Mouse (Mus musculus) embryonic fibroblast, embryonic 13.5 days (primary cell): ENCODE results near the gene Mcm5. TPM values are rescaled to one million over a fixed set of nuclear protein-coding genes. Genes with fewer than 3 reads are reported as not detected.

Source experiments
- H3K27ac ChIP-seq: 2 replicates; pipeline ENCODE4 v1.5.1; 2012; ENCODE audit warnings: low read length, control low read depth, inconsistent platforms; ENCODE audit not compliant: insufficient read depth
- H3K4me1 ChIP-seq: 2 replicates; pipeline ENCODE4 v1.6.1; 2011; ENCODE audit warnings: low read length; ENCODE audit not compliant: control insufficient read depth, insufficient read depth
- H3K4me3 ChIP-seq: 2 replicates; pipeline ENCODE4 v1.5.1; 2011; ENCODE audit warnings: mild to moderate bottlenecking, control low read depth, low read length; ENCODE audit not compliant: insufficient read depth
- CTCF ChIP-seq: IDR thresholded peaks from 2 replicates; pipeline ENCODE4 v1.5.1; 2011; ENCODE audit warnings: mild to moderate bottlenecking, control low read depth, low read length, moderate library complexity, borderline replicate concordance; ENCODE audit not compliant: insufficient read depth
- POLR2A ChIP-seq: IDR thresholded peaks from 2 replicates; pipeline ENCODE4 v1.6.1; 2011; ENCODE audit warnings: low read depth, mild to moderate bottlenecking, control low read depth, low read length, moderate library complexity
- polyA plus RNA-seq: library from polyadenylated mRNA; stranded (reverse); fragments of >200 nt; gene quantifications from 2 replicates; pipeline ENCODE4 v1.2.4, GENCODE M21; 2011; ENCODE audit warnings: low read depth; ENCODE audit not compliant: missing spikeins, insufficient read length

The Mcm5 gene
- polyA plus RNA-seq, 1 experiment = 45.6 TPM

DNA sequence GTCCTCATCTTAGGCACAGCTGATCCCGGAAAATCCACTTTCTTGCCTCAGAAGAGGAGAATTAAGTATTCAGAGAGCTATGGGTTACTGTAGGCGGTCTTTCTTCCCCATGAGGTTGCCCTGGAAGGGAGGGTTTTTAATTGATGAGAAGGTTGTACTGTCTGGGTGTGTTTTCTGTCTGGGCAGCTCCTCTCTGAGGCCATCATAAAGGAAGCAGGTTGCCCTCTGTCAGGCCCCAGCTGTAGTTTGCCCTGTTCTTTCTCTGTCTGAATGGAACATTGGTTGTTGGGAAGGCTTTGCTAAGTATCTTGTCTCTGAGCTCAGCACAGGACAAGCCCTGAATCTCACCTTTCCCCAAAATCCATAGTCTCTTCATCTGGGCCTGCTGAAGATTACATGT lies 24.0 kb downstream of the Mcm5 start:
- Histone ChIP-seq H3K27ac (no peak overlapping the region), H3K4me3 (no peak overlapping the region), H3K4me1 (no peaks in the 10 kb centered on the region)
- no peak for TF ChIP-seq CTCF
- TF ChIP-seq POLR2A = no peak

DNA sequence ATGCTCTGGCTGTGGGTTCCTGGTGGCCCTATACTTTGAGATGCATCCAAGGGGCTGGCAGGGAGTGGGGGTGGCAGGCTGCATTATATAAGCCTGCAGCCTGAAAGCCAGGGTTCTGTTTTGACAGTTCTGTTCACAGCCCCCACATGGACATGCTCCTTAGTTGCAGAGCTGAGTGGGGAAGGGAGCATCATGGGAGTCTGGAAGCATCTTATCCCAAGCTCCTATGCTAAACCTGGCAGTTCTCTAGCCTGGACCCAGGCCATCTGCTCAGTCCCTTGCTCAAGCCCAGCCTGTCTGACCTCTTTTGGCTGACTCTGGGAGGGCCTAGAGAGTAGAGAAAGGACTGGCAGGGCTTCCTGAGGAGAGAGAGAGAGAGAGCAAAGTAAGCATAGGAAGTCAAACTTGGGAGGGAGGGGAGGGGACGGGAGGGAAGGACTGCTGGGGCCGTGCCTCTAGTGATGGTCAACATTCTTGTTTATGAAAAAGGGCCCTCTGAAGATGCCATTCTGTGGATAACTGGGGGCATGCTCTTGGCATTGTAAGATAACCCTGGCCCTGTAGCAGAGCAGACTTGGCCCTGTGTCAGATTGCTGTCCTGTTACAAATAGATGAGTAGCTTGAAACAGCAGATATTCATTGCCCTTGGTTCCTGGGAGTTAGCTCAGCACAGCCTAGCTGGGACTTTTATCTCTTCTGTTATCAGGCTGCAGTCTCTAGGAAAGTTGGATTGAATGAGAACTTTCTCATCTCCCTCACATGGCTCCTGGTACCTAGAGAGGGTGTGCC lies 25.4 kb downstream of the Mcm5 start:
- no peak overlapping the region for H3K4me3 ChIP-seq
- H3K27ac ChIP-seq = no peak overlapping the region
- no peak for TF ChIP-seq POLR2A
- no peak for TF ChIP-seq CTCF
- H3K4me1 ChIP-seq = no peaks in the 10 kb centered on the region

DNA sequence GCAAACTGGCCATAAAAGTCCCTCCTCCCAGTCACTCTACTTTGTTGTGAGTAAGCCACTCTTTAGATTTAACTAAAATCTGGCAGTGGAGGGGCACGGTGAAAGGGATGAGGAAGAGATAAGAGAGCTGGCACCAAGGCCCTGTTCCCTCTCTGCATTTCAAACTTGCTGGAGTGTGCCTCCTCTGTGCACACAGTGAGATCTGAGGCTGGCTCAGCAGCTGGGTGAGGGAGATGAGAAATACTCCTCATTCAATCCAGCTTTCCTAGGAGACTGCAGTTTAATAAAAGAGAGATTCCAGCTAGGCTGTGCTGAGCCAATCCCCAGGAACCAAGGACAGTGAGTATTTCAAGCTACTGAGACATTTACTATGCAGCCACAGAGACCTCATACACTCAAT lies 26.4 kb downstream of the Mcm5 start:
- Histone ChIP-seq H3K4me1 (no peaks in the 10 kb centered on the region), H3K4me3 (no peak overlapping the region), H3K27ac (no peak overlapping the region)
- no peak for TF ChIP-seq CTCF
- TF ChIP-seq POLR2A = no peak

DNA sequence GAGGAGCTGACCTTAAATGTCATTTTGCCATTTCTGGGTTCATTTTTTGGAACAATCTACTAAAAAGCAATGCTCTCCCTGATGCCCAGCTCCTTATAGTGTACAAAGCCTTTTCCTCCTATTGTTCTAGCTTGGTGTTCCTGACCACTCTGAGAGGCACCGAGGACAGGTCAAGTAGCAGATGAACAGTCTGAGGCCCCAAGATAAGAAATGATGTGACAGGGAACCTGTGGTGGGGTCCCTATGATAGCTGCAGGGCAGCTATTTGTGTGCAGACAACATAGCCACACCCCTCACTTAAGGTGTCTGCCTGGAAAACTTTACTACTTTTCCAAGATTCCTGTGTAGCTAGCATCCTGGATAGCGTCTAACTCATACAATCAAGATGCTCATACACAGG lies 26.9 kb downstream of the Mcm5 start:
- no peak for TF ChIP-seq POLR2A
- no peak for TF ChIP-seq CTCF
- no peaks in the 10 kb centered on the region for H3K4me1 ChIP-seq
- H3K4me3 ChIP-seq = no peak overlapping the region
- H3K27ac ChIP-seq = no peak overlapping the region

DNA sequence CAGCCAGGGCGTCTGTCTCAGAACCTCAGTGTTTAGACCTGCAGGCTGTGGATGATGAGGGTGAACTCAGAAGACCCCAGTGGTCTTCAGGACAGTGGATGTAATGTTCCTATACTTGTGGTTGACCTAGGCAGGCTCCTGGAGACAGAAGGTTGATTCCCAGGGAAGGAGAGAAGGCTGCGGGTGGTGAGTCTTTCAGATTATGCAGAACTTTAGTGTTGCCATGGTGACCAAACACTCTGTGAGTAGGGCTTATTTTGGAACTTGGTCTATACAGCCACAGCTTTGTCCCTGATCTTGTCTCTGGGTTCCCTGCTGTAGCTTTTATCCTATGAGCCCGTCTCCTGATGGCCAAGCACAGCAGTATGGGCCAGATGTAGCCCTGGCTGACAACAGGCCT lies 28.2 kb downstream of the Mcm5 start:
- no peak for TF ChIP-seq POLR2A
- no peak for TF ChIP-seq CTCF
- no peaks in the 10 kb centered on the region for H3K4me1 ChIP-seq
- H3K27ac ChIP-seq = no peak overlapping the region
- no peak overlapping the region for H3K4me3 ChIP-seq

DNA sequence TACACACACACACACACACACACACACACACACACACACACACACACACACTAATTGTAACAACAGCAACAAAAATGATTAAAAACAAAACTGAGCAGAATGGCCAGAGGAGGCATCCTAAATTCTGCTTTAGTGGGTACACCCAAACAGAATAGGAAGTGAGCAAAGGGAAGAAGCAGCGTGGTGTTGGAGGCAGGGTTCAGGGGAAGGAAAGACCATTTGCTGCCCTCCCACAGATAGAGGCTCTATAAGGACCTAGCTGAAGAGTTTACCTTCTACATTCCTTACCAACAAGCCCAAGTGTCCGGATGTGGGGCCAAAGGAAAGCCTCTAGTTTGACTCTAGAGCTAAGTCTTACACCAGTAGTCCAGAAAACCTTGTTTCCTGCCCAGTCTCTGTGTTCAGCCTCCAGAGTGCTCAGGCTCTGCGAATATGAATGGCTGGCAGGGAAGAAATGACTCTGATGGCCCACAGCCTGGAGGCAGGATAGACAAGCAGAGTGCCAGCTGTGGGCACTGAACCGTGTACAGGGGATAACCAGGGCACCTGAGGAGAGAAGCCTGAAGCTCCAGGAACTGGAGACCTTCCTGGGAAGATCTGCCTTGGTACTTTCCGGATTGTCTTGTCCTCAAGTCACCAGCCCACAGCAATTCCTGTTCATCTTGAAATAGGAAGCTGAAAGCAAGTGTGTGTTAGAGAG lies 41.7 kb downstream of the Mcm5 start:
- TF ChIP-seq POLR2A (no peak), CTCF (no peak)
- Histone ChIP-seq H3K4me3 (no peak overlapping the region), H3K27ac (no peak overlapping the region), H3K4me1 (no peaks in the 10 kb centered on the region)

DNA sequence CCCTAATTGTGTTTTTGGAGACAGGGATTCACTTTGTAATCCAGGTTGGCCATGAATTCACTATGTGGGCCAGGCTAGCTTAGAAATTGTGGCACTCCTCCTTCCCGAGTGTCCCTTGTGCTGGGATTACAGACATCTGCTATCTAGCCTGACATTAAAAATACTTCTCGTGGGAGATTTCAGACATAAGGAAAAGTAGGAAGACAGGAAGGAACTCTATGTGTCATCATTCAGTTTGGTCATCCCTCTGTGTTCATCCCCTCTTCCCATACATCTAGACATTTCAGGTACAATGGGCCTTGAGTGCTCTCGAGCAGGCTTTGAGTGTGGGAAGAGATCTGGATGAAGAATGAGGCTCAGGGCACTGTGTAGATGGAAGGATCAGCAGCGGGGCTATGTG lies 42.4 kb downstream of the Mcm5 start:
- Histone ChIP-seq H3K4me1 (no peaks in the 10 kb centered on the region), H3K27ac (no peak overlapping the region), H3K4me3 (no peak overlapping the region)
- TF ChIP-seq CTCF = no peak
- no peak for TF ChIP-seq POLR2A

DNA sequence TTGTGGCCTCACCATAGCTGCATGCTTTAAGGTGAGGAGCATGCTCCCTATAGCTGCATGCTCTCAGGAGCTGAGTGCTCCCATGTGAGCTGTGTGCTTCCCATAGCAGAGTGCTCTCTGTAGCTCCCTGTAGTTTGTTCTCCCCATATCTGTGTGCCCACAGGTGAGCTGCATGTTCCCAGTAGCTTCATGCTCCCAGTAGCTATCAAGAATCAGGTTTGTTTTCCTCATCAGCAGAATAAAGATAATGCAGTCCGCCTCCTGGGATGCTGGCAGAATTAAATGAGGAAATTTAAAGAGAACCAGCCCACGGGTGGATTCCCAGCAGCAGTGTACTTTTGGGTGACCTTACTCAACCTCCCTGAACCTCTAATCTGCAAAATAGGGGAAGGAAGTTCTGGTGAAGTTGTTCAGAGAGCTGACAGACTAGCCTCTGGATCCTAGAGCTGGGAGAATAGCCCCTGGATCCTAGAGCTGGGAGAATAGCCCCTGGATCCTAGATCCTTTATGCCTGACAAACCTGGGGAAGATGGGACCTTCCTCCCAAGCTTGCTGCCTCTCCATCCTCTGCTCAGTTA lies 43.2 kb downstream of the Mcm5 start:
- no peak overlapping the region for H3K27ac ChIP-seq
- no peak overlapping the region for H3K4me3 ChIP-seq
- TF ChIP-seq POLR2A (no peak), CTCF (no peak)
- H3K4me1 ChIP-seq = no peaks in the 10 kb centered on the region

DNA sequence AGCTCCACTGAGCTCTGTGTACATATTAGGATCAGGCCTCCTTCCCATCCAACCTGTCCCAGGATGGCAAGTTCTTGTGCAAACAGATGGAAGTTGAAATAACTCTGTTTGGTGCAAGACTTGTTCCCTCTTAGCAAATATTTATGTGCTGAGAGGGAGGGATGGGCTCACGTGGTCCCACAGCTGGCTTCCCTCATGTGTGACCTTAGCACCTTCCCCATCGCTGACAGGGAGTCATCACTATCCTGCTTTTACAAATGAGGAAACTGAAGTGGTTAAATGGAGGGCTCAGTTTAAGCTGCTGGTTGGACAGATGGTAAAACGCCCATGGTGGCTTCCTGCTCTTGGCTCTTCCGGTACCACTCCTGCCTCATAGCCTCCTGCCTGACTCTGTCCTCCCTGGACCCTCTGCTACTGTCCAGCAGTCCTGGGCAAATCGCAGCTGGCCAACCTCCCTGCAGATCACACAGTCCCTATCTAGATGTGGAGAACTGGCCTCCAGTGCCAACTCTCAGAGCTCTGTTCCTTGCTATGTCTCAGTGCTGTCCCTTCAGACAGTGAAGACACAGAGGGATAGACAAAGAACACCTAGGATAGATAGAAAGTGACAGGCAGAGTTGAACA lies 45.6 kb downstream of the Mcm5 start:
- Histone ChIP-seq H3K4me1 (no peaks in the 10 kb centered on the region), H3K27ac (no peak overlapping the region), H3K4me3 (no peak overlapping the region)
- TF ChIP-seq POLR2A = no peak
- TF ChIP-seq CTCF = no peak

DNA sequence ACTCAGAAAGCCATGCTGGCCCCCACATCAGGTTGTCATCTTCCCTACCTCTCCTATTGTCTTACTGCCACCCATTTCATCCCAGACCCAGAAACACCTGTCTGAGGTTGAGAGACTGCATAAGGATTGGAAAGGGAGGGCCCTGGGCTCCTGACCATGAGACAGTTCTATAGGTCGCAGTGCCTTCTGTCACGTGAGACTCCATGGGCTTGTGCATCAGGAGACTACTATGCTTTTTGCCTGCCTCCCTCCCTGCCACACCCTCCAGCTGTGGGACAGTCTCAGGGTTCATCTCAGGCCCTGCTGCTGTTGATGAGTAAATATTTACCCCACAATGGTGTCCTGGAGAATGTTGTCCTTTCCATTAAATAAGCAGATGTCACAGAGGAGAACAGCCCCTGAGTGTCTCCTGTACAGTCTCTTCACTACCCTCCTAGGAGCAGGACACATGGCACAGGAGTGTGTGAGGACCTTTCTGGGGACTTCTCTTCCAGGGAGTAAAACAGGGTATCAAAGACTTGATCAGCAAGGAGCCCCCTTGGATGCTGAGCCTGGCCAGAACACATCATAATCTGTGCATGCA lies 46.5 kb downstream of the Mcm5 start:
- Histone ChIP-seq H3K4me3 (no peak overlapping the region), H3K4me1 (no peaks in the 10 kb centered on the region), H3K27ac (no peak overlapping the region)
- TF ChIP-seq CTCF = no peak
- TF ChIP-seq POLR2A = no peak
